Mouse (Mus musculus) colon, adult 2 months (tissue): ENCODE results near the gene Slc6a2. TPM values are rescaled to one million over a fixed set of nuclear protein-coding genes. Genes with fewer than 3 reads are reported as not detected.

ENCODE experiments used
- polyA plus RNA-seq: library from polyadenylated mRNA; depleted of rRNA; stranded (reverse); fragments of >200 nt; gene quantifications from 2 replicates; pipeline ENCODE4 v1.2.3, GENCODE M21; 2012; rRNA removed

Slc6a2 gene
- polyA plus RNA-seq, result 0.02 TPM in 1 of 2 replicates, not detected in the other

GRCm38 (mm10) chr8:92959779-92960178, at the start of gene Slc6a2:
Gene Slc6a2, plus strand, starts transcription at chr8:92960079.

DNA sequence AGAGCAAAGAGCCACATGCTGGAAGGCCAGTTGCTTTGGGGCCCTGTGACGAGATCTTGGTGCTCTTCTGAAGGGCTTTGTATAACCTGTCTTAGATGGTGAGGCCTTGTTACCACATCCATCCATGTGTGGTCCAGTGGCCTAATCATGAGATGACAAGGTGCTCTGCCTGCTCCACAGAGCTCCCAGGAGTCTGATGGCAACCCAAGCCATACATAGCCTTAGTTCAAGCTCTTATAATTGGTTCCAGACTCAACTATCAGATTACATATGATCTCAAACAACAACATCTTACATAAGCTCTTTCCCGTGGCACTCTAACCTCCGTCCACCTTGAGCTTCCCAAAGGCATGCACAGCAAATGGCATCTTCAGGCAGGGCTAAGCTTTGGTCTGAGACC, 88.2 kb downstream of the Slc6a2 start, which contains the start of gene Ces1a:
TSS of gene Ces1a (minus strand) at position 101 of the 400 bp plus-strand sequence.

Other genes starting within 250 kb of the Slc6a2 start
- 104 and 127 TPM in 2 replicates for gene Mmp2, start 132.8 kb upstream of the Slc6a2 start, polyA plus RNA-seq
- 9.4 and 9.6 TPM in 2 replicates for gene Lpcat2, start 104.7 kb upstream of the Slc6a2 start, polyA plus RNA-seq
- 0.27 and 0.38 TPM in 2 replicates for gene Capns2, start 58.7 kb upstream of the Slc6a2 start, polyA plus RNA-seq
- not detected in 2 replicates for gene Ces1a, start 88.1 kb downstream of the Slc6a2 start, polyA plus RNA-seq
- gene Ces1b, start 119.9 kb downstream of the Slc6a2 start, polyA plus RNA-seq, result 0.05 and 0.08 TPM in 2 replicates
- gene Ces1c, start 171.2 kb downstream of the Slc6a2 start, polyA plus RNA-seq, result 0.23 and 0.39 TPM in 2 replicates
- 20.5 and 22.6 TPM in 2 replicates for gene Ces1d, start 237.8 kb downstream of the Slc6a2 start, polyA plus RNA-seq